Mouse (Mus musculus) testis, adult 2 months (tissue): ENCODE results near the gene Sun2. TPM values are rescaled to one million over a fixed set of nuclear protein-coding genes. Genes with fewer than 3 reads are reported as not detected.
A peak's percentile ranks its signal among the peaks of the same experiment; 100 is the strongest.

Experiments used
- H3K27ac ChIP-seq: fragments of 200-500 bp; 2 replicates; pipeline ENCODE4 v1.5.1; 2012; ENCODE audit warnings: low read depth, low read length; ENCODE audit not compliant: control insufficient read depth, insufficient read depth
- H3K27me3 ChIP-seq: fragments of 200-500 bp; 2 replicates; pipeline ENCODE4 v1.6.1; 2012; ENCODE audit warnings: mild to moderate bottlenecking, low read length, moderate library complexity; ENCODE audit not compliant: control insufficient read depth, insufficient read depth
- H3K36me3 ChIP-seq: fragments of 200-500 bp; 2 replicates; pipeline ENCODE4 v1.6.1; 2012; ENCODE audit warnings: mild to moderate bottlenecking, low read length; ENCODE audit not compliant: control insufficient read depth, insufficient read depth
- H3K4me1 ChIP-seq: fragments of 200-500 bp; 2 replicates; pipeline ENCODE4 v1.6.1; 2012; ENCODE audit warnings: low read length; ENCODE audit not compliant: control insufficient read depth, insufficient read depth
- H3K4me3 ChIP-seq: fragments of 200-500 bp; 2 replicates; pipeline ENCODE4 v1.5.1; 2012; ENCODE audit warnings: low read depth, mild to moderate bottlenecking, low read length, moderate library complexity, mixed read lengths; ENCODE audit not compliant: control insufficient read depth
- CTCF ChIP-seq: fragments of 200-500 bp; IDR thresholded peaks from 2 replicates; pipeline ENCODE4 v1.5.1; 2012; ENCODE audit warnings: low read depth, mild to moderate bottlenecking, inconsistent platforms, low read length, moderate library complexity; ENCODE audit not compliant: control insufficient read depth, insufficient read depth, insufficient replicate concordance
- POLR2A ChIP-seq: fragments of 200-500 bp; IDR thresholded peaks from 2 replicates; pipeline ENCODE4 v1.6.1; 2012; ENCODE audit warnings: low read depth, mild to moderate bottlenecking, inconsistent platforms, low read length, moderate library complexity; ENCODE audit not compliant: control insufficient read depth
- polyA plus RNA-seq: library from polyadenylated mRNA; depleted of rRNA; stranded (reverse); fragments of >200 nt; gene quantifications from 2 replicates; pipeline ENCODE4 v1.2.3, GENCODE M21; 2012

Sun2 gene
- polyA plus RNA-seq, 1 experiment, result 19.5 TPM

GRCm38 (mm10) chr15:79687175-79687574, 55.2 kb downstream of the Sun2 start:
- H3K27me3 ChIP-seq, result no peaks in the 10 kb centered on the region
- H3K4me3 ChIP-seq, result peak overlapping the region; percentile 96
- H3K27ac ChIP-seq, result peak overlapping the region; percentile 99
- H3K4me1 ChIP-seq, result peaks cover 11% of the 10 kb centered on the region
- TF ChIP-seq POLR2A, result no peak
- TF ChIP-seq CTCF, result no peak
- H3K36me3 ChIP-seq, result peaks cover 3% of the 10 kb centered on the region

GRCm38 (mm10) chr15:79686046-79686869, 56.1 kb downstream of the Sun2 start:
- Histone ChIP-seq H3K36me3 (peaks cover 3% of the 10 kb centered on the region), H3K4me3 (peak overlapping the region; percentile 96), H3K27me3 (no peaks in the 10 kb centered on the region), H3K27ac (peak overlapping the region; percentile 7; the same call in 1 of the 2 replicates), H3K4me1 (peaks cover 7% of the 10 kb centered on the region)
- no peak for TF ChIP-seq POLR2A
- TF ChIP-seq CTCF, result no peak

- H3K27me3 ChIP-seq, result no peaks in the 10 kb centered on the region
- peak overlapping the region; percentile 96 for H3K4me3 ChIP-seq
- no peak overlapping the region for H3K27ac ChIP-seq
- H3K4me1 ChIP-seq, result peaks cover 6% of the 10 kb centered on the region
- H3K36me3 ChIP-seq, result peaks cover 3% of the 10 kb centered on the region
- TF ChIP-seq POLR2A (no peak), CTCF (no peak)
Measured at GRCm38 (mm10) chr15:79685141-79685641, 57.1 kb downstream of the Sun2 start.

- Histone ChIP-seq H3K36me3 (peaks cover 3% of the 10 kb centered on the region), H3K4me3 (peak overlapping the region; percentile 96), H3K4me1 (peaks cover 8% of the 10 kb centered on the region), H3K27me3 (no peaks in the 10 kb centered on the region), H3K27ac (no peak overlapping the region)
- TF ChIP-seq POLR2A (no peak), CTCF (no peak)
Measured at GRCm38 (mm10) chr15:79684616-79685015, 57.7 kb downstream of the Sun2 start.

GRCm38 (mm10) chr15:79683707-79684465, 58.5 kb downstream of the Sun2 start:
- peak overlapping the region; percentile 61 for H3K4me3 ChIP-seq
- H3K4me1 ChIP-seq, result peaks cover 8% of the 10 kb centered on the region
- TF ChIP-seq POLR2A (no peak), CTCF (no peak)

GRCm38 (mm10) chr15:79683146-79683545, 59.2 kb downstream of the Sun2 start:
- H3K36me3 ChIP-seq, result peaks cover 3% of the 10 kb centered on the region
- H3K4me1 ChIP-seq, result peaks cover 8% of the 10 kb centered on the region
- H3K27ac ChIP-seq, result no peak overlapping the region
- peak overlapping the region; percentile 13; the same call in 1 of the 2 replicates for H3K4me3 ChIP-seq
- no peaks in the 10 kb centered on the region for H3K27me3 ChIP-seq
- no peak for TF ChIP-seq CTCF
- no peak for TF ChIP-seq POLR2A

More at GRCm38 (mm10) chr15:79683707-79684465, 58.5 kb downstream of the Sun2 start:
- Histone ChIP-seq H3K27me3 (no peaks in the 10 kb centered on the region), H3K36me3 (peaks cover 3% of the 10 kb centered on the region), H3K27ac (no peak overlapping the region)

GRCm38 (mm10) chr15:79681973-79682372, 60.4 kb downstream of the Sun2 start:
- H3K27me3 ChIP-seq, result no peaks in the 10 kb centered on the region
- TF ChIP-seq CTCF, result no peak
- TF ChIP-seq POLR2A, result no peak

More at GRCm38 (mm10) chr15:79681973-79682372, 60.4 kb downstream of the Sun2 start:
- H3K27ac ChIP-seq, result no peak overlapping the region
- peaks cover 8% of the 10 kb centered on the region for H3K4me1 ChIP-seq
- peaks cover 3% of the 10 kb centered on the region for H3K36me3 ChIP-seq
- H3K4me3 ChIP-seq, result no peak overlapping the region
